Mouse (Mus musculus) thymus, adult 2 months (tissue): ENCODE results near the gene Hist1h2ai. TPM values are rescaled to one million over a fixed set of nuclear protein-coding genes. Genes with fewer than 3 reads are reported as not detected.
"Not testable (repeated sequence)": the region's sequence is repeated elsewhere in the genome, so short reads cannot be mapped to it uniquely, and the experiment has no call there.

Source experiments
- DNase-seq: peaks from one replicate; pipeline ENCODE4 v3.0.0; 2021
- H3K27ac ChIP-seq: fragments of 200-500 bp; 2 replicates; pipeline ENCODE4 v1.5.1; 2012; ENCODE audit warnings: low read length, control low read depth; ENCODE audit not compliant: control insufficient read depth, insufficient read depth
- H3K27me3 ChIP-seq: fragments of 200-500 bp; 2 replicates; pipeline ENCODE4 v1.6.1; 2012; ENCODE audit warnings: mild to moderate bottlenecking, low read length, moderate library complexity, mixed read lengths; ENCODE audit not compliant: control insufficient read depth, insufficient read depth
- H3K36me3 ChIP-seq: fragments of 200-500 bp; 2 replicates; pipeline ENCODE4 v1.6.1; 2012; ENCODE audit warnings: mild to moderate bottlenecking, low read length, moderate library complexity; ENCODE audit not compliant: control insufficient read depth, insufficient read depth
- H3K4me1 ChIP-seq: fragments of 200-500 bp; replicated peaks from 2 replicates; pipeline ENCODE4 v1.6.1; 2012; ENCODE audit warnings: low read length; ENCODE audit not compliant: control insufficient read depth, insufficient read depth
- H3K4me3 ChIP-seq: fragments of 200-500 bp; 2 replicates; pipeline ENCODE4 v1.5.1; 2012; ENCODE audit warnings: mild to moderate bottlenecking, low read length, control low read depth, moderate library complexity; ENCODE audit not compliant: control insufficient read depth, insufficient read depth
- CTCF ChIP-seq: fragments of 200-500 bp; IDR thresholded peaks from 2 replicates; pipeline ENCODE4 v1.5.1; 2012; ENCODE audit warnings: mild to moderate bottlenecking, control low read depth, low read length, moderate library complexity, borderline replicate concordance; ENCODE audit not compliant: control insufficient read depth, poor library complexity, insufficient read depth; ENCODE audit errors: extremely low read depth
- POLR2A ChIP-seq: fragments of 200-500 bp; IDR thresholded peaks from 2 replicates; pipeline ENCODE4 v1.6.1; 2012; ENCODE audit warnings: mild to moderate bottlenecking, low read length, control low read depth, moderate library complexity; ENCODE audit not compliant: control insufficient read depth, poor library complexity, insufficient read depth; ENCODE audit errors: extremely low read depth
- WGBS: fragments of 180-500 bp; shearing (Covaris S2); methylation state at CpG from one replicate; pipeline ENCODE4 v1.1.7; 2018; 5-methylcytosine and 5-hydroxymethylcytosine counted together
- polyA plus RNA-seq: library from polyadenylated mRNA; depleted of rRNA; stranded (reverse); fragments of >200 nt; gene quantifications from 2 replicates; pipeline ENCODE4 v1.2.3, GENCODE M21; 2012

Hist1h2ai gene
- polyA plus RNA-seq, 1 experiment: 227 TPM

DNA sequence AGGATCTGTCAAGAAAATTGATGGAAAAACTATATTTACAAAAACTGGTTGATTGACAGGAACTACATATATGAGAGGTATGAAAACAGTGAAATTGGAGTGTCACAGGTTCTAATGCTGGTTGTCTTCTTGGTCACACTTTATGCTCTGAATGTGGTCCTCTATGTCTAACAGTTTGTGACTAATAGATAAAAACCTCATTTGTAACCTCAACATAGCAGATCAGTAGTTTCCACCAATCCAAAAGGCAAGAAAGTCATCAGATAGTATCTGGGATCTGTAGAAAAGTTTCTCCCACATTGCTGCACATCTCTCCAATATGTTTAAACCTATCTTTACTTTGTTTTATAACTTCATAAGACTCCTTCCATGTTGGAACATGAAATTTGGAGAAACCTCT, 35.2 kb downstream of the Hist1h2ai start:
- TF ChIP-seq POLR2A (no peak), CTCF (no peak)
- Histone ChIP-seq H3K27me3 (no peaks in the 10 kb centered on the region), H3K36me3 (no peaks in the 10 kb centered on the region), H3K27ac (no peak overlapping the region), H3K4me3 (no peak overlapping the region), H3K4me1 (peaks cover 7% of the 10 kb centered on the region)
- no peak for DNase-seq

GRCm38 (mm10) chr13:21751827-21752226, 35.6 kb downstream of the Hist1h2ai start:
- DNase-seq: no peak
- no peak overlapping the region; the same call in 1 of the 2 replicates for H3K27ac ChIP-seq
- TF ChIP-seq CTCF (no peak), POLR2A (no peak)
- no peak overlapping the region for H3K4me3 ChIP-seq
- no peaks in the 10 kb centered on the region for H3K27me3 ChIP-seq
- 84% methylated on average over 3 of the region's 3 CpGs for WGBS
- H3K4me1 ChIP-seq: peaks cover 7% of the 10 kb centered on the region
- no peaks in the 10 kb centered on the region for H3K36me3 ChIP-seq

GRCm38 (mm10) chr13:21752356-21752755, 36.1 kb downstream of the Hist1h2ai start:
- TF ChIP-seq CTCF: no peak
- no peak for TF ChIP-seq POLR2A
- Histone ChIP-seq H3K4me3 (no peak overlapping the region), H3K27ac (peak overlapping the region; percentile 7; the same call in 1 of the 2 replicates)

DNA sequence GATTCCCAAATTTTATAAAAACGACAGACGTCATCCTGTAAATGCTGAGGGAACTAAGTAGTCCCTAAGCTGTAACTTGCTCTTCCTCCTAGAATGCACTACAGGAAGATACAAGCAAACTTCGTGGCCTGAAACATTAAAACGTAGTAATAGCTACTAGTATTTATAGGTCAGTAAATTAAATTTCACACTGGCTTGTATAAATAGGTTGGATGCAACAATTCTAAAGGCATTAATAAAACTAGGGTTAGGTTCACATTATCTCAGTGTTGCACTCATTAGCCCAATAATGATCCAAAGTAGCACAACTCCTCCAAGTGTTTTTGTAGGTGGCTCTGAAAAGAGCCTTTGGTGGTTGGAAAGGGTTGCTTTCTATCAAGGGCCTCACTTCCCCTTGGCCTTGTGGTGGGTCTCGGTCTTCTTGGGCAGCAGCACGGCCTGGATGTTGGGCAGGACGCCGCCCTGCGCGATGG, 36.9 kb downstream of the Hist1h2ai start:
- H3K4me1 ChIP-seq: peaks cover 5% of the 10 kb centered on the region; the same call in 1 of the 2 replicates
- H3K36me3 ChIP-seq: no peaks in the 10 kb centered on the region
- WGBS: 4% methylated on average over 10 of the region's 10 CpGs
- no peak for DNase-seq
- no peaks in the 10 kb centered on the region for H3K27me3 ChIP-seq
- H3K27ac ChIP-seq: peak overlapping the region; percentile 94
- peak overlapping the region; percentile 69 for H3K4me3 ChIP-seq
- TF ChIP-seq CTCF (no peak), POLR2A (no peak)

More at GRCm38 (mm10) chr13:21752356-21752755, 36.1 kb downstream of the Hist1h2ai start:
- DNase-seq: no peak
- Histone ChIP-seq H3K27me3 (no peaks in the 10 kb centered on the region), H3K36me3 (no peaks in the 10 kb centered on the region), H3K4me1 (peaks cover 7% of the 10 kb centered on the region)
- 54% methylated on average over 3 of the region's 3 CpGs for WGBS

GRCm38 (mm10) chr13:21753524-21754285, 37.5 kb downstream of the Hist1h2ai start, which contains the start of the genes Hist1h2ak and Hist1h2bn:
Gene Hist1h2ak (minus strand): TSS chr13:21753827.
Gene Hist1h2bn (plus strand): TSS chr13:21754123.
- DNase-seq: peak; percentile 78
- WGBS: under 1% methylated on average over 50 of the region's 50 CpGs
- TF ChIP-seq POLR2A: peak; percentile 68; the same call in 1 of the 2 replicates
- peak within 1 kb of the TSS; percentile 94 for H3K27ac ChIP-seq
- not testable (repeated sequence) for H3K36me3 ChIP-seq, H3K27me3 ChIP-seq, H3K4me1 ChIP-seq
- peak within 1 kb of the TSS; percentile 69 for H3K4me3 ChIP-seq

DNA sequence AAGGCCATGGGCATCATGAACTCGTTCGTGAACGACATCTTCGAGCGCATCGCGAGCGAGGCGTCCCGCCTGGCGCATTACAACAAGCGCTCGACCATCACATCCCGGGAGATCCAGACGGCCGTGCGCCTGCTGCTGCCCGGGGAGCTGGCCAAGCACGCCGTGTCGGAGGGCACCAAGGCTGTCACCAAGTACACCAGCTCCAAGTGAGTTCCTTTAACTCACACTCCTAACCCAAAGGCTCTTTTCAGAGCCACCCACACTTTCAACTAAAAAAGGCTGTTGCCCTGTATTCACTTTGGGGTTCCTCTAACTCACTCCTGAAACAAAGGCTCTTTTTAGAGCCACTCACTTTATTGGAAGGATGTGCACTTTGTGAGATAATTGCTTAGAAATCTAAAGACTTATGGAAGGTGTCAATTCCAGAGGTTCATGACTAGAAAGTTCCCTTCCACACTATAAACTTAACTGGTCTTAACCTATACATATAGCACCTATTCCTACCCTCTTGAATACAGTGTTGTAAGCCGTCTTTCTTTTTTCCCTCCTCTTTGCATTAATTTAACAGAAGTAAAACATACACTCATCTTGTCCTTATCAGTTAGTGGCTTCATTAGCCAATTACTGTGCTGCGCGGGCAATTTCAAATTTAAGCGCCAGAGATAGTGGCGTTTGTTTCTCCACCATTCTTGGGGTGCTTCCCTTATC, 38.2 kb downstream of the Hist1h2ai start:
- H3K4me3 ChIP-seq: peak overlapping the region; percentile 49
- H3K27me3 ChIP-seq, H3K4me1 ChIP-seq, H3K36me3 ChIP-seq: not testable (repeated sequence)
- DNase-seq: peak; percentile 42
- under 1% methylated on average over 25 of the region's 26 CpGs for WGBS
- peak overlapping the region; percentile 90 for H3K27ac ChIP-seq
